Mouse (Mus musculus) spleen, postnatal 4 days (tissue): ENCODE data around the gene Tyk2.

Experiments
- DNase-seq, 2 experiments: peaks; one replicate each; pipeline ENCODE4 v3.0.0; 2022; ENCODE audit warnings: low spot score in 2 of 2

The Tyk2 gene

DNA sequence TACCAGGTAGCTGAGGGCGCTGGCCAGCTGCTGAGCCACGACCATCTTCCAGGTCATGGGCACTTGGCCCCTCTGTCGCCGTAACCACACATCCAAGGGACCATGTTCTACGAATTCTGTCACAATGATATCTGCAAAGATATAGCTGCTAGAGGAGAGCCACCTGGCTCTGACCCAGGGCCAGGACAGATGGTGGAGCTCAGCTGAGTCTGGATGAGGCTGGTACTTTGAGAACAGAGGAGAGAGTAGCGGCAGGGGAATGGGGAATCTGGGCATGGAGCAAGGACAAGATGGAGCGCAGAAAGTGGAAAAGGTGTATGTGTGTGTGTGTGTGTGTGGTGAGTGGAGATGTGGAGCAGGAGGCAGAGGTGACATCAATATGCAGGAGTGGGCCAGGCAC lies 16.9 kb downstream of the Tyk2 start:
- no peak for DNase-seq

DNA sequence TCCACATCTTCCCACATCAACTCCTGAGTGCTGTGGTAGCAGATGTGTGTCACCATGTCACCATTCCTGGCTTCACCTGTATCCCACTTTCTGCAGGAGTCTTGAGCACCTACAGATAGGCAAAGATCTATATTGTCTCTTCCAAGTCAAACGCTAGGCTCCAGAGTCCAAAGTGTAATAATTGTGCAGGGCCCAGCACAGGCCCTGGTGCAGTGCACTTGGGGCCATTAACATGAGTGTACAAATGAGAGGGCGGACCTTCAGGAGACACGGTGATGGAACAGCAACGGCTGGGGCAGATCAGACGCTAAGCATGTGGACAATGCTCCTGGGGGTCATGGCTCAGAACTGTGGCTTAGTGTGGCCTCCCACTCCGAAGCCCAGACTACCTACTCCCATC lies 17.3 kb downstream of the Tyk2 start:
- no peak for DNase-seq

DNA sequence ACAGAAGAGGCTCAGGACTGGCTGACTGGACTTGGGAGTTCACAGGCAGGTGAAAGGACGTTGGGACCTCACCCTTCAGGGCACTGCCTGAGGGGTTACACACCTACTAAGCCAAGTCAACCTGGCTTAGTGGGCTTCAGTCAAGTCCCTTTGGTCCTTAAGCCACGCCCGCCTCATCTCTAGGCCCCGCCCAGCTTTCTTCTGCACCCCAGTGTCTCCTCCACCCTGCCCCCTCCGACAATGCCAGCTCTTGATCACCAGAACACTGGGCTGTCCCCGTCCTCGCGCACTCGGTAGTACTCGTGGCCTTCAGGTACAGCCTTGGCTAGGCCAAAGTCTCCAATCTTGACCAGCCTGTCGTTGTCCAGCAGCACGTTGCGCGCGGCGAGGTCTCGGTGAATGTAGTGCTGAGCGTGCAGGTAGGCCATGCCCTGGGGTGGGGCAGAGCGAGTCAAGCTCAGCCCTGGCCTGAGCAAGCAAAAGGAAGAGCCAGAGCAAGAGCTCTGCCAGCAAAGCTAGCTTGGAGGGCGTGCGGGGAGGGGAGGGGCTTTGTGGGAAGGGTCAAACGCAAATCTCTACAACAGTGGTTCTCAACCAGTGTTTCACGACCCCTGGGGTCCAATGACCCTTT lies 23.3 kb downstream of the Tyk2 start:
- DNase-seq: no peak

DNA sequence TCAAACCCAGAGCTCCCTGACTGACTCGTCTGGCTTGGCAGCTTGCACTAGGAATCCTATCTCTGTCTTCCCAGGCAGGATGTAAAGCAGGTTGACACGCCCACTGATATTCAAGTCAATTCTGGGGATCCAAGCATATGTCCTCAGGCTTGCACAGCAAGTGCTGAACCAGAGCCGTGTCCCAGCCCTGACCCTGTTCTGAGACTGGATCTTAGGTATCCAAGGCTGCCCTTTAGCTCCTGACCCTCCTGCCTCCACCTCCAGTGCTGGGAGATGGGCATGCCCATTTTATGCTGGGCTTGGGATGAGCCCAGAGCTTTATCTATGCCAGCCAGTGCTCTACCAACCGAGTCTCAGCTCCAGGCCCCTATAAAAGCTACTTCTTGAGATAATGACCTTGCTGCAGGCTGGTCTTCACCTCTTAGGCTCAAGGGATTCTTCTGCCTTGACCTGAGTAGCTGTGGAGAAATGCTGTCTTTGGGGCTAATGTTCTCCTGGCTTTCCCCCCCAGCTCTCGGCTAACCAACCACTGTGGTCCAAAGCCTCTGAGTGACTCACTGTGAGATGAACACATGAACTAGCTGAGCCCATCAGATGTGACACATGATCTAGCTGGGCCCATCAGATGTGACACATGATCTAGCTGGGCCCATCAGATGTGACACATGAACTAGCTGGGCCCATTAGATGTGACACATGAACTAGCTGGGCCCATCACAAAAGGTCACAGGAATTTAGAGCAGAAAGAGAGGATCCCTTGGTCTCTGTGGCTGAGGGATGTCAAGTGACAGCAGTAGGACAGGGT lies 25.1 kb downstream of the Tyk2 start:
- no peak for DNase-seq

DNA sequence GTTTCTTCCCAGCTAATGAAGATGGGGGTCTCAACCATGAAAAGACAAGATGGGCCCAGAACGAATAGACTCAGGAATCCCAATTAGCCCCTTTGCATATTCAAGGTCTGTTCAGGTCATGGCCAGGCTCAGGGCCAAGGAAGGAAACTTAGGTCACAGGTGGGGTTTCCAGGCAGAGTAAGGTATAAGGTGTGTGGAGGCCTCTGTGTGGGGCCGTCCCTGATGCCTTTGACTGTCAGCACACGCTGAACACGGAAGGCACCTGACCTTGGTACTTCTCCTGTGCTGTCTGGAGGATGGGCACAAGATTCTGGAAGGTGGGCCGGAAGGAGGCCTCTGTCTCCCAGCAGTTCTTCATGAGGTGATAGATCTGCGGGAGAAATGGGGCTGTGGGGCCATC lies 26.2 kb downstream of the Tyk2 start:
- DNase-seq: no peak

DNA sequence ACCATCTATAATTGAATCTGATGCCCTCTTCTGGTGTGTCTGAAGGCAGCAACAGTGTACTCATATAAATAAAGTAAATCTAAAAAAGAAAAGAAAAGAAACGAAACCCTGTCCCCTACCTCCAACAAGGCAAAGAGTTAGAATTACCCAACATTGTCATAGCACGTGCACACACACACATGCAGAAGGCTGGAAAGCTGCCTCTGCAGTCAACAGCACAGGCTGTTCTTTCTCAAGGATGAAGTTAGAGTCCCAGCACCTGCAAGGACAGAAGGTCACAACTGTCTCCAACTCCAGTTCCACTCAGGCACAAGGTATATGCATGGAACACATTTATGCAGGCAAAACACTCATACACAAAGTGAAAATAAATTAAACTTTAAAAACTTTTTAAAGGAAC lies 29.0 kb downstream of the Tyk2 start:
- no peak for DNase-seq

DNA sequence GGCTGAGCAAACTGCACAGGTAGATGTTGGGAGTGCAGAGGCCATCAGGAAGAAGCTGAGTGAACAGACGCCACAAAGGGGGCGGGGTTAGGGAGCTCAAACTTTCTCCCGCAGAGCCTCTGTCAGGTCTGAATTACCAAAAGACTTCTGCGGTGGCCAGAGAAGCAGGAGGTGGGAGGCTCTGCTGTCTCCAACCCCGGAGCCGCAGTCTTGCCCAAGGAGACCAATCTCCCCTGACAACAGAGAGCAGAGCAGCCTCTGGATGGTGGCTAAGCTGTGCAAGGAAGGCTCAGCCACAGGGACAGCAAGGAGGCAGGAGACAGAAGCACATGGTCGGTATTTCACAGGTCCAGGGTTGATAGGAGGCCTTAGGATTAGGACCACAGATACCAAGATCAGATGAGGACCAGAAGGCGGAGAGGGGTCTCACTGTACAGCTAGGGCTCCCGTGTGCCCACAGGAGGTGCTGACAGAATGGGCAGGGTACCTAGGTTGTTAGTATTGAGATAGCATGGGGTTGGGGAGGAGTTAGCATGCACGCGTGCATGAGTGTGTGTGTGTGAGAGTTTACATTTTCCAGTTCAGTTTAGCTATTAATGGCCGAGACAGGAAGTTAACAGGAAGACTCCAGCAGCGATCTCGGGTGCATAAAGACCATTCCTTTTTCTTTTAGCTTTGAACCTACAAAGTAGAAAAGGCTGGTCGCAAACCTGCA lies 30.4 kb downstream of the Tyk2 start:
- DNase-seq: no peak

DNA sequence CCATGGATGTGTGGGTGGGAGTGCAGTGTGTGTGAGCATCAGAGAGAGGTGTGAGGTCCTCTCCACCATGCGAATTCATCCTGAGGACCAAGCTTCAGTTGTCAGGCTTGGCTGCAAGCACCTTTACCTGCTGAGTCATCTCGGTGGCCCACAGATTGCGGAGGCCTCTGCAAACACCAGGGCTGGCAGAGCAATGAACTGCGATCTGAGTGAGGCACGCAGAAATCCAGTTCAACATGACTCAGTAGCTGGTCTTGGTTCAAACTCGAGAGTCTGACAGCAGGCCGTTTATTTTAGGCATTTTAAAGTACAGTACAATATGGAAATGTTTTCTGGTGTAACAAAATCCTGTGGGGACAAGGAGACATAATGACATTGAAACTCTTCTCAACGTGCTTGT lies 33.2 kb downstream of the Tyk2 start:
- no peak for DNase-seq

DNA sequence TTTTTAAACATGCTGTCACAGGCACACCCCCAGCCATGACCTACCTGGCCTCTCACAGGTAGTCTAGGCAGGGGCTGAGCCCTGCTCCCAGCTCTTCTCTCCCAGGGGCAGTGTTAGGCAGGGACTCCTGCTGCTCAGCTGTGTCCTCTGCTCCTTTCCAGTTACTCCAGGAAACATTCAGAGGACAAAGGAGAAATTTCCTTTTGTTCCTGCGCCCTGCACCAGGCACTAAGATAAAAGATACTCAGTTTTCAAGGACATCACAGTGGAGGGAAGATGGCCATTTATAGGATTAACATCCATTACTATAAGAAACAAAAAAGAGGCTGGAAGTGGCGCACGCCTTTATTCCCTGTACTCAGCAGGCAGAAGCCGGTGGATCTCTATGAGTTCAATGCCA lies 35.1 kb downstream of the Tyk2 start:
- DNase-seq: no peak

DNA sequence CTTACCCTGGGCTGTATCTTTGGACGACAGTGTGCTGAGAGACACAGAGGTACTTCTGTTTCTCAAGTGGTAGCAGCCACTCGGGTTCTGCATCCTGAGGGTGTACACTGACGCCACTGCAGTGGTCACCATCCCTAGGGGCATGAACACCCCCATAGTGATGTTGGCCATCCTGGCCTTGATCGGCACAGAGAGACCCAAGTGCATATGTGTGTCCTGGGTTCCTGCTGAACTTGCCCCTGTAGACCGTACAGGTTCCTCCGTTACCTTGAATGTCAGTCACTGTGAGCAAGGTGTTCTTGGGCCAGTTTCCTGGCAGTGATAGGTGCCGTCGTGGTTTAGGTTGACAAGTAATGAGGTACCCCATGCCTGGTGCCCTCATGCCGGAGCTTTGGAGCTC lies 37.6 kb downstream of the Tyk2 start:
- no peak for DNase-seq

DNA sequence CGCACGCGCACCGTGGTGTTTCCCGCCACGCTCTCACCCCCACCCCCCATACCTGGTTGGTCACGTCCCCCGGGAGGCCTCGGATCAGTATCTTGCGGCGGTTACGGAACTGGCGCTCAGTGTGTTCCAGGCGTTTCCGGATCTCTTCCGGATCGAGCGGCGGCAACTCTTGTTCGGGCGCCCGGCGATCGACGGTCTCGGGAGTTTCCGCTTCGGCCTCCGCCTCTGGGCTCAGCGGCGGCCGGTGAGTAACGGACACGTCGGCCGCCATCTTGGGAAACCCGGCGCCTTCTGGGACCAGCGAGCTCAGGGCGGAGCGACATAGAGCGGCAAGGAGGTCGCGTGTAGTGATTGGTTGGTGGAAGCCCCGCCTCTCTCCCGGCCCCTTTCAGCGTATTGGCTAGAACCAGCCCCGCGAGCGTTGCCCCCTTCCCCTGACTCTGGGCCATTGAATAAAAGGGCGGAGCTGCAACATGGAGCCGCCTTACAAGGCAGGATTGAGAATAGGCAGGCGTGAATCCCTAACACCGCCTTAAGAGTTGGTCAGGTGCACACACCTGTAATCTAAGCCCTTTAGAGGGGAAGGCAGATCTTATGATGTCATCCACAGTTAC lies 39.2 kb downstream of the Tyk2 start, which contains the start of the genes Gm38431 and Raver1:
Gm38431 (minus strand) TSS at position 291 of the 614 bp plus-strand sequence.
Raver1 (minus strand) TSS at position 302 of the 614 bp plus-strand sequence.
- DNase-seq: peak; percentile 97 to 98

DNA sequence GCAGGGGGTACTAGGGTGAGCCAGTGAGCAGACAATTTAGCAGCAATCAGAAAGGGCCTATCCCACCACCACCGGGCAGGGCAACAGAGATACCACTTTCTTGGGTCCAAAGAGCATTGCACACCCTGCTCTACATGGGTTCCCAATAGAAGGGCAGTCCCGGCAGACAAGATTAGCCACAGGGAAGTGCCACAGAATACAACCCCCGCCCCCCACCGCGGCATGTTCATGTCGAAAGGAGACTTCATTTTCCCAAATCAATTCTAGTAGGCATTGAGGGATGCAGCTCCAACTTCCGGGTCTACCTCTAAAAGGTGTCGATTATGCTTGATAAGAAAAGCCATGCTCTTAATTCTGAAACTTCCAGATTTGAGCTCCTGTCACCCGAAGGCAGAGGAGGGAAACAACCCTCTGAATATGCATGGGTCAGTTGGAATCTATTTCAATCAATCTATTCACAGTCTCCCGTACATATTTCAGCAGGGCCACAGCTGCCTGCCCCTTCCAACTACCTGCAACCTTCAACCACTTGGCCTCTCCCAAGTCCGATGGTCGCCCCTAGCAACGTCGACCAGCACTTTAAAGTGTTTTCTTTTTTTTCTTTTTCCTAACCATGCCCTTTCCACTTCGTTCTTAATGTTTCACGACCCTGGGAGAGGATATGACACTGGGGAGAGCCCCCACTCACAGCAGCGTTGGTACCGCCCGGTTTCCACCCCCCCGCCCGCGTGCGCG lies 39.9 kb downstream of the Tyk2 start:
- DNase-seq: no peak

DNA sequence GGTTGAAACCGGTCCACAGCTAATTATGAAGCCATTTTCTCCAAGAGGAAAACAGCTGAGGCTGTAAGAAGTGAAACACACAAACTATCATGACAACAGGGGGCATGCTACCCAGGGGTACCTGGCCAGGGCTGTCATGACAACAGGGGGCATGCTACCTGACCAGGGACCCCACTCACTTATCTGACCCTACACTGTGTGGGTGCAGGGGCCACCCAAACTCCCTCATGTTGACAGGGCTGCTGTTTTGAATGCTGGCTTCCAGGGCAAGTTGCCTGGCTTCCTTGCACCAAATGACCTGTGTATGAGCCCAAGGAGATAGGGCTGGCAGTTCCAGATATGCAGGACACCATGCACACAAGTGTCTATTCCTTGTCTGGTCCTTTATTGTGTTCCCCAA lies 40.5 kb downstream of the Tyk2 start:
- DNase-seq: no peak

DNA sequence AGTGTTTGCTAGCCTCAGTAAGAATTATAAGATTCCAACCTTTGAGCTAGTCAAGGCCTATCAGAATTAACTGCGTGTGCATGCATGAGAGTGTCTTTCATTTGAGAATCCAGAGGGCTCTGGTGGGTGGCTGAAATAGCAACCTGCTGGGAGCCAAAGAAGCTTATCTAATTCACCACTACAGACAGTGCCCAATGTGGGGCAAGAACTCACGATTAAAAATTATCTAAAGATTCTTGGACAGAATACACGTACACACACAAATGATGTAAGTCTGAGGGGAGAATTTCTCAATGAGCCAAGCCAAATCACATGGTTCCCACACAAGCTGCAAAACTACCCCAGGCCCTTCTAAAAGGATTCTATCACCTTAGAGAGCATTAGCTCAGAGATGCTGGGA lies 47.7 kb downstream of the Tyk2 start:
- DNase-seq: no peak

DNA sequence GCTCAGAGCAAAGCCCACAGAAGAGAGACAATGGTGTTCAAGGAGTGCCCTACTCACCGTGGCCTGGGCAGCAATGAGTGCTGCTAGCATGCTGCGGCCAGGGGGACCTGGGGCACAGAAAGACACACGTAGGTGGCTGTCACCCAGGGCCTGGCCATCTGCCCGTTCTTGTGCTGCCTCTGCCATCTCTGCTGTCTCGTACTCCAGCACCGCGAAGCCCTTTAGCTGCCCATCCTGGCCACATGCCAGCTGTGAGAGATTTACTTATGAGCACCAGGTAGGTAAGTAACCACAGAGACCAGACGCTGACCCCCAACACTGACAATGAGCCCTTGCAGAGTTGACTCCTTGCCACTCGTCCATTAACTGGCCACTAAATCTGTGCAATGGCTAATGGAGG lies 49.9 kb downstream of the Tyk2 start:
- no peak for DNase-seq

DNA sequence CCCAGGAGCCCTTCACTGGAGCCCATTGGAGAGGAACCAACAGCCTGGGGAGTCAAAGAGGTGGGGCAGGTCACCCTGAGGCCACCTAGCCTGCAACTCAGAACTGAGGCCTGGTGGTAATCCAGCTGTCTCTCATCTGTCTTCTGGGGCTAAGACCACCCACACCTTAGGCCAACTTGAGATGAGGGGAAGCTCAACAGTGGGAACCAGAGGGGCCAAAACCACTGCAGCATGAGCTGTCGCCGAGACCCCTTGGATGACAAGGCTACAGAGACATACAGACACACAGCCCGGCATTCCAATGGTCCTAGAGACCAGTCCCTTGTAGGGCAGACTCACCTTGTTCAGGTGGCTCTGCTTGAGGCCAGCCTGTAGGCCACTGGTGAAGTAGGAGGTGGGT lies 55.4 kb downstream of the Tyk2 start:
- no peak for DNase-seq

DNA sequence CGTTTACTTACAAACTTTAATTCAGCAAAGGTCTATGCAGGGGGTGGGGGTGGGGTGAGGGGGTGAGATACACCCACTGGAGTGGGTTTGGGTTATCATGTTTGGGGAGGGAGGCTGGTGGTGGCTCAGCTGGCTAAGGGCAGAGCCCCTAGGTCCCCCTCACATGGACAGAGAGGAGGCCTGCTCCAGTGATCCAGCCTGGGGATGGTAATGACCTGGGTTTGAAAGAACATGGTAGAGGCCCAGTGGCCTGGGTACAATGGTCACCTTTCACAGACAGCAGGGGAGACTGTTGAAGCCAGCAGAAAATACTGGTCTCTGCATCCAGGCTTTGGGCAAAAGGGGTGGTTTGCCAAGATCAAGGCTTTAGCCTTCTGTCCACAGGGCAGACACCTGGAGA lies 56.9 kb downstream of the Tyk2 start:
- no peak for DNase-seq

DNA sequence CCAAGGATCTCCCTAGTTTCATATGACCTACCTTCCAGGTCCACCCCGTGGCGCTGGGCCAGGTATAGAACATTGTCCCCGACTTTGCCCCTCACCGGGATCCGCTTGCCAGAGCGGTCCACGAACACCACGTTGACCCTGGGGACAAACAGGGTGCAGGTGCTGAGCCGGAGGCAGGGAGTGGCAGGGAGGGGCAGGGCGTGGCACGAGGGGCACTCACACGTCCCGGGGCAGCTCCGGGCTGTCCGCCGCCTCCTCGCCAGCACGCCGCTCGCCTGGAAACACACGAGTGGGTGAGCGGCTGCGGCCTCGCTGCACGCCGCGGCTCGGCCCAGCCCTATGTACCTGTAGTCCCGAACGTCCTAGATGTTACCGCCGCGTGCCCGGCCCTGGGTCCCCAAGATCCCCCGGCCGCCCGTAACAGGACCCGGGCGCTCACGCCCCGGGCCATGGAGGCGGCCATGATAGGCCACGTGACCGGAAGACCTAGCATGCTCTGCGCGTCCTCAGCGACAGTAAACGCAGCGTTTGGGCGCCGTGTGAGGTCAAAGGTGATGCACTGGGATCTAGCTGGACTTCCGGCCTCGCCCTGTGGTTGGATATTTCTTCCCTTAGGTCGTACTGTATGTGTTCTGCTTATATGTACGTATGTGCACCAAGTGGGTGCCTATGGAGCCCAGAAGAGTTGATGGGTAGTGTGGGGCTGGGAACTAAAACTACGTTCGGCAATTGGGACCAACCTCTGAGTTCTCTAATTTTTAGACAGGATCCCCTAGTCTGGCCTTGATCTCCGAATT lies 57.8 kb downstream of the Tyk2 start, which contains the start of the genes Gm49373 and Fdx1l:
Gm49373 (minus strand) TSS at position 53 of the 797 bp plus-strand sequence.
Fdx1l (minus strand) TSS at position 571 of the 797 bp plus-strand sequence.
- DNase-seq: peak; percentile 81 to 91

DNA sequence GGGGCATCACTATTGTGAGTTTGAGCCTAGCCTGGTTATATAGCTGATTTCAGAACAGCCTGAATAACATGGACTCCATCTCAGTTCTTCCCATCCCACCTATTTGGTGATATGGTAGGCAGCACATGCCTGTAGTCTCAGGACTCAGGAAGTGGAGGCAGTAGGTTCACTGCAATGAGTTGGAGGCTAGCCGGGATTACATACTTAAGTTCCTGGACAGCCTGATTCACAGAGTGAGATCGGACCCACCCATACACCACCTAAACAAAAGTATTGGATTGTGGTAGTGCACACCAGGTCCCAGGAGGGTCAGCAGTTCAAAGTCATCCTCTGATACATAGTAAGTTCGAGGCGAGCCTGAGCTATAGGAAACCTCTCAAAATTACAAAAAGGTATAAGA lies 58.4 kb downstream of the Tyk2 start:
- no peak for DNase-seq

DNA sequence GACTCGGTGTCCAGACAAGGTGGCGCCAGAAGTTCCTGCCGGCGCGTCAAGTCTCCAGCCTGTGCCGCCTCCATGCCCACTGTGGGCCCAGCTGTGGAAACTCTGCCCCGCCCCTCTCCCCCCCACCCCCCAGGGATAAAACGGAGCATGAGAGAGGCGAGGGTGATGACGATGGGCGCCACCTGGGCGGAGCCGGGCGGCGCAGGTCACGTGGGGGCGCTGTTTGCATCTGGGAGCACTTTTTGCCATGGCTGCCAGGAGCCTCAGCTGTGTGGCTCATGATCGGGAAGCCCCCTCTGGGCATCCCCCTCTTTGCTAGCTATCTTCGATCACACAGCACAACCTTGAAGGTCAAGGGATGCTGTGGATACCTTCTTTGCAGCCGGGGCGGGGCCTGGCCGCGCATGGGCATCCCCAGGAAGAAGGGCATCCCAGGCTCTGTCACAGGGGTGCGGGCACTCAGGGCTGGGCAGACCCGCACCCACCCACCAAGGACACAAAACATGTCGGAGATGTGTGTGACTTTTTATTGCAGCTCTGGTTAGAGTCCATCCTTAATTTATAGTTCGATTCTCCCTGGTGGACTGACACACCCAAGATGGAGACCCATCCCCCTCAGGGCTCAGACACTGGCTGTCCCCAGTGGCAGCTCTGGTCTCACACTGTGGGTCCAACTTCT lies 63.9 kb downstream of the Tyk2 start, which contains the start of gene Zglp1:
Zglp1 (minus strand) TSS at position 88 of the 679 bp plus-strand sequence.
- no peak for DNase-seq
